Mouse (Mus musculus) T-helper 17 cell (primary cell): ENCODE measurements around the gene Ccnjl.

Experiments used
- in situ Hi-C, 2 experiments: fragments of 300-600 bp; cut with MboI, MseI; formaldehyde crosslinking; loops; 1 replicate in 1 of 2; 2 replicates in 1 of 2; pipeline ENCODE4 v1.15.1; 2025; ENCODE audit warnings: high pct_unique_total_duplicates in 2 of 2

Gene Ccnjl

GRCm38 (mm10) chr11:43518821-43519220, 9.8 kb upstream of the Ccnjl start:
- in situ Hi-C loops, result no loop called here

DNA sequence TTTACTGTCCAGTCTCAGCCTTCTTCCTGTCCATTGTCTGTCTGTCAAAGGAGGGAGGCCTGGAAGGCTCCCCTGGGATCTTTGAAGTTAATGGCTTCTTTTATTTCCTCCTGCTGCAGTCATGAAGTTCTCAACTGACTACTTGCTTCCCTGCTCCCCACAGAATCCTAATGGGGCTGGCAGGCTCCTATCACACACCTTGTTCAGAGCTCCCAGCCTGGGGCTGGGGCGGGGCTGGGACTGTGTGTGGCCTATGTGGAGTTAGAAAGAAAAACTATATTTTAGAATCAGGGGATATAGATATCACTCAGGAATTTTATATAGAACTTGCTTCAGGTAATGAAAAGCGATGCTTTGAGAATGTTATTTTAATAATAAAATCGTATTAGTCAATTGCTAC, 8.1 kb upstream of the Ccnjl start:
- in situ Hi-C loops, result no loop called here

- in situ Hi-C loops, result no loop called here
Observed at GRCm38 (mm10) chr11:43528078-43528682, 404 bp upstream of the Ccnjl start.

- in situ Hi-C loops, result no loop called here
Observed at GRCm38 (mm10) chr11:43530043-43530442, 1.5 kb downstream of the Ccnjl start.

DNA sequence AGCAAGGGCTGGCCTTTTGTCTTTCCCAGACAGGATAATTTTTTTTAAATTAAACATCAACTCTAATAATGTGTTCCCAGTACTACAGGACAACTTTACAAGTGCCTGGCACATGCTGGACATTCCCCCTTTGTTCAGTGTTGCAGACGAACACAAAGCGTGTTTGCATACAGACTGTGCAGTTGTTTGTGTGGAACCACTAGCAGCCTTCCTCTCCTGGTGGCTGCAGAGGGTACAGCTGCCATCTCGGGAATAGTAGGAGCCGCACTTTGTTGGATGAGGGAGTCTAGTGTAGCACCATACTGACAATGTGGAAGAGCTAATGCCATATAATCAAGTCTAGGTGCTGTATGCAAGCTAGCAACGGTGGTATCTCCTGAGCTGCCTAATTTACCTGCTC, 3.0 kb downstream of the Ccnjl start:
- in situ Hi-C loops, result no loop called here

DNA sequence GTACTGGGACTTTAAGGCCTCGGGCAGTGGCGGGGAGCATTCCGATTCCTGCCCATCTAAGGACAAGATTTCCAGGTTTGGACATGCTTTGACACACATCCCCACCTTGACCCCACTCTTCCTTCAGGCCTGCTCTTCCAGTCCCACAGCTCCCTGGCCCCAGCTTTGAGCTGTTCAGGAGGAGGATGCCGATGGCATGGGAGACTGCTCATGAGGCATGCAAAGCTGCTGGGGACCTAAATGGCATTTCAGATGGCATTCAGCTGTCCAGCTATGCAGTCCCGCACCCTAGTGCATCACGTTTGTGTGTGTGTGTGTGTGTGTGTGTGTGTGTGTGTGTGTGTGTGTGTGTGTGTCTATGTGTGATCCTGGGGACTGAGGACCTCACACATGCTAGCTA, 8.5 kb downstream of the Ccnjl start:
- in situ Hi-C loops, result no loop called here

DNA sequence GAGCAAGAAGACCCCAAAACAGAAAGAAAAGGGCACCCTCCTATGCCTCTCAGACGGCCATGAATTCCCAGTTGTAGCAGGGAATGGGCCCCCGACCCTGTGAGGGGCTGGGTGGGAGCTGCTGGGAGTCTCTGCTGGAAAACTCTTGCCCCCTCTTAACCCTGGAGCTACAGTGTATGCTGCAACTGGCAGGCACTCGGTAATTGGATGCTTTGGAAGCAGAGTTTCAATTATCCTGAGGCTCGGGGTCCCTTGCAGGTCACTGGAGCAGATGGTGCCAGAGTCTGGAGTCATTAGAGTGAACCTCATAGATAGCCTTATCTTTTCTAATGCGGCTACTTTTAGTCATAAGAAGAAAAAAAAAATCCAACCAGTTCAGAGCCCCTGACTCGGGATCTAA, 11.3 kb downstream of the Ccnjl start:
- in situ Hi-C loops, result no loop called here

GRCm38 (mm10) chr11:43543711-43544466, 15.3 kb downstream of the Ccnjl start:
- in situ Hi-C loops, result no loop called here

GRCm38 (mm10) chr11:43544819-43545218, 16.2 kb downstream of the Ccnjl start:
- in situ Hi-C loops, result no loop called here

DNA sequence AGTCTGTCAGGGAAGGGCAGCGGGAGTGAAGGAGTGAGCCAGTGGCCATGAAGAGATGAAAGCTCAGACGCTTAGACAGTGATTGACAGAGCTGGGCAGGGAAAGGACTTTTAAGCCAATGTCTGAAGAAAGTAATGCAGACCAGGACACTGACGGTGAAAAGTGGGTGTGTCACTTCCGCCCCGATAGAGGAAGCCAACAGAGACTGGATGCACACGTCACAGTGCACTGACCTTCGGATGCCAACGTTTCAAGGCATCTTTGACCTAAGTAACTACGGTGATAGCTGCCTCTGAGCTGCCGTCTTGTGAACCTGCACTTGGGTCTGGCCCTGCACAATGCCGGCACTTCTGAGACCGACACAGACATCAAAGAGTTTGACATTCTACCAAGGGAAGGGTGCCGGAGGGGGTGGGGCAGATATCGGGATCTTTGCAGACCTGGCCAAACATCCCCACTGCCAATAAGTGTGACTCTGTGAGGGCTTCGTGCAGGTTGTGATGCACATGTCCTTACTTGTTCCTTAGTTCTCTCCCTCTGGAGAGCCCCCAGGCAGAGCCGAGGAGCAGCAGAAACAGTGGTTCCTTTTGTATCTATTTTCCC, 17.4 kb downstream of the Ccnjl start:
- in situ Hi-C loops, result no loop called here

DNA sequence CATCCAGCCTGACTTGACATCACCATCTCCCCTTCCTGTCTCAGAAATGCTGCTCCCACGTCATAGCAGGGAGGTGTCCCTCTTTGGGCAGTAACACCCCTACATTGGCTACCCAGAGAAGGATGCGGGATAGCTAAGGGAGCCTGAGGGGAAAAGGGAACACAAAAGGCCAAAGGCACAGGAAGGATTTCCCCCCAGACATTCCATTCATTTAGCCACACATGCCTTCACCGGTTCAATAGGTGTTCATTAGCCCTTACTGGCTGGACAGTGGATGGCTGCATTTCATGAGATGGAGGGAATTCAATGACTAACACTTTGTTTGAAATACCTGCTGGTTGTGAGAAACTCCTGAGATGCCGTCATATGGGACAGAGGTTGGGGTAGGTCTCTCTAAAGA, 18.1 kb downstream of the Ccnjl start:
- in situ Hi-C loops, result no loop called here

GRCm38 (mm10) chr11:43548148-43548547, 19.6 kb downstream of the Ccnjl start:
- in situ Hi-C loops, result no loop called here

DNA sequence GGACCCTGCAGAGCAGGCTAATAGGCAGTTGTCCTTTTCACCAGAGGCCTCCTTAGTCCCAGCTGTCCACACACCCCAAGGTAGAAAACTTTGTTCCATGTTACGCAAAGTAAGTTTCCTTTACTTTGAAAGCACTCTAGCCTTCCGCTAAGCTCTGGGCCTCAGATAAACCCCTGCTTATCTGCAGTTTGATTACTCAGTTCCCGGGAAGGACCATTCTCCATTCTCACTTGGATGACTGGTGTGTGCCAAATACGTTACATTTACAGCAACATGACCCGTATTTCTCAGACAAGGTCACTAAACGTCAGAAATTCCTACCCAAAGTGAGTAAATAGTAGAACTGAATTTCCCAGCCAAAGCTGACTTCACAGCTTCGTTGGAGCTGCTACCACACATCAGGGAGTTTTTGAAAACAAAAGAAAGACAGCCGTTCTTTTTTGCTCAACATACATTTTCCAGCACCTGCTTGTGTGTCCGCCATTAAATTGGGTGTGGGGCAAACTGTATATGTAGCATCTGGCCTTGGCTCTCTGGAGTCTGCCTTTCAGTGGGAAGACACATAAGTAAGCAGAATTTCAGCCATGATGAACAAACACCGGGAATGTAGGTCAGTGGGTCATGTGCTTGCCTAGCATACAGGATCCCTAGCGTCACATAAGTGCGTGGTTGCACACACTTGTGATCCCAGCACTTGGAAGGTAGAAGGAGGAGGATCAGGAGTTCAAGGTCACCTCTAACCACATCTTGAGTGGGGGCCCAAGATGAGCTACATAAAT, 20.3 kb downstream of the Ccnjl start:
- in situ Hi-C loops, result no loop called here

DNA sequence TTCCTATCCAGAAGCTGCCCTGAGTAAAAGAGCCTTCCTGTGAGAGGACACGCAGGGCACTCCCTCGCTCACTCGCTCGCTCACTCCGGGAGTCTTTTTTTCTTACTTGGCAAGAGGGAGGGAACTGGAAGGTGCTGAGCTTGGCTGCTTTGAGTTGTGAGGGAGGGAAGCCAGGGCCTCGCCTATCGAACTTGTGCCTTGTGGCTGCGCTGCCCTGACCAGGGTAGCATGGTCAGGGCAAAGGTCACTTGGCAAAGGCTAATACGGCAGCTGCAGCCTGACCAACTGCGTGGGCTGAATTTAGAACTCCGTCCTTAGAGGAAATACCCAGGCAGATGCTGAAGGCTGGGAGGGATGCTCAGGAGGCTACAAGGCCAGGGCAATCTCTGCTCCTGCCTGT, 21.1 kb downstream of the Ccnjl start:
- in situ Hi-C loops, result no loop called here

DNA sequence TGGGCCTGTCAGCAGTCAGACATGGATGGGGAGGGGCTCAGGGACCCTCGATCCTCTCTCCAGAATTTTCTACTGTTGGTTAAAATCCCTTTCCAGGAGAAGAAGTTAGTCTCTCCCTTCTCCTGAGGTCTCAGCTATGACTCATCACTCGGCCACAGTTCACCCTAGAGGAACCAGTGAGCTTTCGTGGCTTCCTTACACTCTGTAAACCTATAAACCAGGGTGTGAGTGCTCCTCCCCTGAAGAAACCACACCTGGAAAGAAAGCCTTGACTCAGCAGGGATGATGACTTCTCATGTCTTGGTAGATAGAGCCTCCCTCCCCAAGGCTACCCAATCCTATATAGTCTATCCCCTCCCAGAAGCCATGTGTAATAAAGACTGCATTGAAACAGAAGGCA, 23.2 kb downstream of the Ccnjl start:
- in situ Hi-C loops, result no loop called here

DNA sequence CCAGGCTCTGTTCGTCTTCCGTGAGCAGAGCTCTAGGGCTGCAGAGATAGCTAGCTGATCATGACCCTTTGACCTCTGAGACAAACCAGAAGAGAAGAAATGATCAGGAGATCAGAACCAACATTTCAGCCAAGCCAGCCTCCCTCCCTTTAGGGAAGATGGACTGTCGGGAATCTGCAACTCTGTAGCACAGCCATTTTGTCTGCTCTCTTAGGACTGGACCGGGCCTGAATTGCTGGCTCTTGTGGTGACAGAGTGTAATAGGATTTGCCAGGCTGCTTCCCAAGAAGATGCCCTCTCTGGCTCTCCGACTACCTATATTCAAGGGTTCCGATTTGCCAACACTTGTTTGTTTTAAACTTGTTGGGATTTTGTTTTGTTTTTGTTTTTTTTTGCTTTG, 24.1 kb downstream of the Ccnjl start:
- in situ Hi-C loops, result no loop called here

- in situ Hi-C loops, result no loop called here
Observed at GRCm38 (mm10) chr11:43556538-43556937, 28.0 kb downstream of the Ccnjl start.

GRCm38 (mm10) chr11:43559515-43560292, 31.1 kb downstream of the Ccnjl start:
- in situ Hi-C loops, result no loop called here

- in situ Hi-C loops, result no loop called here
Observed at GRCm38 (mm10) chr11:43563654-43564244, 35.2 kb downstream of the Ccnjl start.

DNA sequence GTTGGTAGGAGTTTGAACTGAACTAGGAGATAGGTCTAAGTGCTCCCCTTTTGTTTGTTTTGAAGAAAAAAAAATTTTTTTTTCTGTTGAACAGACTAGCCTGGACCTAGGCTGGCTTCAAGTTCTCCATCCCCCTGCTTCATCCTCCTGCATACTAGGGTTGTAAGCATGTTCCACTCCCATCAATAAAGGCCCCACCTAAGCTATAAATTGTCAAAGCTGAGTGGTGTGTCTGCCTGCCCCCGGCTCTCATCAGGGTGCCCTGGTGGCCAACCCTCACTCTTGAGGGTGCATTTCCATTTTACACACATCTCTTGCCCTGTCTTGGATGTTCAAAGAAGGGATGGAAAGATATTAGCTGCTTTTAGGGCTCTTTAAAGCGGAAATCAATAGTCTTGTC, 36.8 kb downstream of the Ccnjl start:
- in situ Hi-C loops, result no loop called here

GRCm38 (mm10) chr11:43565852-43566251, 37.3 kb downstream of the Ccnjl start:
- in situ Hi-C loops, result no loop called here
